Mouse (Mus musculus): ENCODE results near the gene Tenm2. TPM values are rescaled to one million over a fixed set of nuclear protein-coding genes. Genes with fewer than 3 reads are reported as not detected.
A peak's percentile ranks its signal among the peaks of the same experiment; 100 is the strongest.

Gene Tenm2
- polyA plus RNA-seq, 1 experiment from 2014 or later = 3.4 TPM

DNA sequence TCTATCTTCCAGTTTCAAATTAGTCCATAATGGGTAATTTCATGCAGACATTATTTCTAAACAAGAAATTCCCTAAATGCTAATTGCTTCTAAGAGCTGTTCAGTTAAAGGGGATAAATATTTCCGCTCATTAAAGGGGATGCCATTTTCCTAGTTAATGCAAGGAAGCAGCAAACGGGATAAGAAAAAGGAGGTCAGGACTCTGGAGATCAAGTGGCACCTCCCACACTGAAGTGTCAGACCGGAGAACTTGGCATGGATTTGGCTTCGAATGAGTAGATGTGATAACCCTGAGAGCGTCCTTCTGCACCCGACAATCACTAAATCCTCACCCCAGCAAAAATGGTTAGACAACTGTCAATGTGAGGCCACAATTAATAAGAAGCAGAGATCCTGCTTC, 781.7 kb downstream of the Tenm2 start:
- WGBS = 81% methylated on average over 6 of the region's 6 CpGs
- Histone ChIP-seq H3K27ac (replicated peaks; ENCODE audit: low read depth, low read length) (no peak overlapping the region), H3K4me1 (ENCODE audit: control insufficient read depth, insufficient read depth, low read length) (no peaks in the 10 kb centered on the region), H3K27me3 (replicated peaks; ENCODE audit: control insufficient read depth, insufficient read depth, low read length) (no peaks in the 10 kb centered on the region), H3K9me3 (ENCODE audit: control insufficient read depth, low read length) (no peaks in the 10 kb centered on the region), H3K9ac (ENCODE audit: low read depth, low read length) (no peak overlapping the region), H3K36me3 (ENCODE audit: control insufficient read depth, insufficient read depth, low read length) (no peaks in the 10 kb centered on the region), H3K4me3 (ENCODE audit: low read depth, low read length) (no peak overlapping the region), H3K4me2 (ENCODE audit: low read depth, low read length) (no peak overlapping the region)
- ATAC-seq (ENCODE audit: low read depth) (no peak), DNase-seq (ENCODE audit: low spot score) (no peak)

- no peak for ATAC-seq (ENCODE audit: low read depth)
- WGBS = 62% methylated on average over 9 of the region's 9 CpGs
- Histone ChIP-seq H3K9me3 (ENCODE audit: control insufficient read depth, low read length) (no peaks in the 10 kb centered on the region), H3K4me1 (ENCODE audit: control insufficient read depth, insufficient read depth, low read length) (no peaks in the 10 kb centered on the region), H3K36me3 (ENCODE audit: control insufficient read depth, insufficient read depth, low read length) (no peaks in the 10 kb centered on the region), H3K27me3 (replicated peaks; ENCODE audit: control insufficient read depth, insufficient read depth, low read length) (no peaks in the 10 kb centered on the region), H3K4me3 (ENCODE audit: low read depth, low read length) (no peak overlapping the region), H3K27ac (replicated peaks; ENCODE audit: low read depth, low read length) (no peak overlapping the region), H3K4me2 (ENCODE audit: low read depth, low read length) (no peak overlapping the region), H3K9ac (ENCODE audit: low read depth, low read length) (no peak overlapping the region)
- DNase-seq (ENCODE audit: low spot score) = no peak
Measured at GRCm38 (mm10) chr11:36452436-36452835, 783.3 kb downstream of the Tenm2 start.

DNA sequence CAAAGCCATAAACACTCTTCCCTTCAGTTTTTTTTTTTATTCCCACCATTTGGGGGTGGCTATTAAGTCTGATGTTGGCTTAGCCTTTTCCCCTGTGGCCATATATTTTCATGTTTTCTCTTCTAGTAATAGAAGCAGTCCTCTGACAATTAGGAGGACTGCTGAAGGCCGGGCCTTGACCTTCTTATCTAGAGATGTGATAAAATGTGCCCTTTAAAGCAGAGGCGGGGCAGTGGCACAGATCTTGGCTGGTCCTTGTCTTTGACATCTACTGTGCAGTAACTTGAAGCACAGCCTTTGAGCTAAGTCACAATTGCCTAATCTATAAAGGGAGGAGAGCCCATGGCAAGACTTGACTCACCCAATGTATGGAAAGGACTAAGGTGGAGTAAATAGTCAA, 789.4 kb downstream of the Tenm2 start:
- Histone ChIP-seq H3K27me3 (replicated peaks; ENCODE audit: control insufficient read depth, insufficient read depth, low read length) (no peaks in the 10 kb centered on the region), H3K27ac (replicated peaks; ENCODE audit: low read depth, low read length) (no peak overlapping the region), H3K9ac (ENCODE audit: low read depth, low read length) (no peak overlapping the region), H3K9me3 (ENCODE audit: control insufficient read depth, low read length) (no peaks in the 10 kb centered on the region), H3K36me3 (ENCODE audit: control insufficient read depth, insufficient read depth, low read length) (no peaks in the 10 kb centered on the region), H3K4me2 (ENCODE audit: low read depth, low read length) (no peak overlapping the region), H3K4me3 (ENCODE audit: low read depth, low read length) (no peak overlapping the region), H3K4me1 (ENCODE audit: control insufficient read depth, insufficient read depth, low read length) (no peaks in the 10 kb centered on the region)
- 92% methylated on average over 2 of the region's 2 CpGs for WGBS
- ATAC-seq (ENCODE audit: low read depth) = no peak
- no peak for DNase-seq (ENCODE audit: low spot score)

- H3K9ac ChIP-seq (ENCODE audit: low read depth, low read length) = no peak overlapping the region
- H3K4me1 ChIP-seq (ENCODE audit: control insufficient read depth, insufficient read depth, low read length) = no peaks in the 10 kb centered on the region
- DNase-seq (ENCODE audit: low spot score) (no peak), ATAC-seq (ENCODE audit: low read depth) (no peak)
- H3K4me2 ChIP-seq (ENCODE audit: low read depth, low read length) = no peak overlapping the region
- no peaks in the 10 kb centered on the region for H3K9me3 ChIP-seq (ENCODE audit: control insufficient read depth, low read length)
- 89% methylated on average over 7 of the region's 7 CpGs for WGBS
- no peak overlapping the region for H3K4me3 ChIP-seq (ENCODE audit: low read depth, low read length)
- H3K27ac ChIP-seq (replicated peaks; ENCODE audit: low read depth, low read length) = no peak overlapping the region
- H3K27me3 ChIP-seq (replicated peaks; ENCODE audit: control insufficient read depth, insufficient read depth, low read length) = no peaks in the 10 kb centered on the region
- H3K36me3 ChIP-seq (ENCODE audit: control insufficient read depth, insufficient read depth, low read length) = no peaks in the 10 kb centered on the region
Measured at GRCm38 (mm10) chr11:36443821-36444220, 791.9 kb downstream of the Tenm2 start.

GRCm38 (mm10) chr11:36441801-36442200, 794.0 kb downstream of the Tenm2 start:
- Histone ChIP-seq H3K9ac (ENCODE audit: low read depth, low read length) (no peak overlapping the region), H3K4me1 (ENCODE audit: control insufficient read depth, insufficient read depth, low read length) (no peaks in the 10 kb centered on the region), H3K36me3 (ENCODE audit: control insufficient read depth, insufficient read depth, low read length) (no peaks in the 10 kb centered on the region), H3K9me3 (ENCODE audit: control insufficient read depth, low read length) (no peaks in the 10 kb centered on the region), H3K4me3 (ENCODE audit: low read depth, low read length) (no peak overlapping the region), H3K4me2 (ENCODE audit: low read depth, low read length) (no peak overlapping the region), H3K27me3 (replicated peaks; ENCODE audit: control insufficient read depth, insufficient read depth, low read length) (no peaks in the 10 kb centered on the region), H3K27ac (replicated peaks; ENCODE audit: low read depth, low read length) (no peak overlapping the region)
- no peak for ATAC-seq (ENCODE audit: low read depth)
- DNase-seq (ENCODE audit: low spot score) = no peak
- WGBS = 29% methylated on average over 6 of the region's 6 CpGs

GRCm38 (mm10) chr11:36436251-36436650, 799.5 kb downstream of the Tenm2 start:
- no peaks in the 10 kb centered on the region for H3K36me3 ChIP-seq (ENCODE audit: control insufficient read depth, insufficient read depth, low read length)
- H3K27me3 ChIP-seq (replicated peaks; ENCODE audit: control insufficient read depth, insufficient read depth, low read length) = no peaks in the 10 kb centered on the region
- ATAC-seq (ENCODE audit: low read depth) (no peak), DNase-seq (ENCODE audit: low spot score) (peak; percentile 78)
- H3K4me1 ChIP-seq (ENCODE audit: control insufficient read depth, insufficient read depth, low read length) = peaks cover 5% of the 10 kb centered on the region; the same call in 1 of the 2 replicates
- no peak overlapping the region for H3K4me2 ChIP-seq (ENCODE audit: low read depth, low read length)
- H3K9ac ChIP-seq (ENCODE audit: low read depth, low read length) = no peak overlapping the region
- WGBS = 44% methylated on average over 8 of the region's 8 CpGs
- H3K27ac ChIP-seq (replicated peaks; ENCODE audit: low read depth, low read length) = no peak overlapping the region; the same call in 1 of the 2 replicates
- H3K9me3 ChIP-seq (ENCODE audit: control insufficient read depth, low read length) = no peaks in the 10 kb centered on the region
- H3K4me3 ChIP-seq (ENCODE audit: low read depth, low read length) = no peak overlapping the region

DNA sequence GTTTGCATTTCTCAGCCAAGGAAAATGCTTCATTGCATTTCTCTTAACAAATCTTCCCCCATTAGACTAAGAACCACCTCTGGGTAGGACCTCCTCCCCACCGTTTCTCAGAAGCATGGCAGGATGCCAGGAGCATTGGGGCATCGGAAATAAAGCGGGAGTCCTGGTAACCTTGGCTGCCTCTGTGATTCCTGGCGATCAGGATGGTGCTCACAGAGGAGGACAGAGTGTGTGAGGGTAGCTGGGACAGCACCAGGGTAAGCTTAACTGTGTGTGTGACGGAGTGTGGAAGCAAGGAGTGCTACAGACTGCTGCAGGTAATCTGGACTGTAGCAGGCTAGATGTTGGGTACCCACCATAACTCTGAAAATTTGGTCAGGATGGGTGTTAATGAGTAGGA, 806.8 kb downstream of the Tenm2 start:
- Histone ChIP-seq H3K9ac (ENCODE audit: low read depth, low read length) (no peak overlapping the region), H3K4me1 (ENCODE audit: control insufficient read depth, insufficient read depth, low read length) (peaks cover 5% of the 10 kb centered on the region; the same call in 1 of the 2 replicates), H3K9me3 (ENCODE audit: control insufficient read depth, low read length) (no peaks in the 10 kb centered on the region), H3K27ac (replicated peaks; ENCODE audit: low read depth, low read length) (no peak overlapping the region), H3K4me2 (ENCODE audit: low read depth, low read length) (no peak overlapping the region), H3K27me3 (replicated peaks; ENCODE audit: control insufficient read depth, insufficient read depth, low read length) (no peaks in the 10 kb centered on the region), H3K36me3 (ENCODE audit: control insufficient read depth, insufficient read depth, low read length) (no peaks in the 10 kb centered on the region), H3K4me3 (ENCODE audit: low read depth, low read length) (no peak overlapping the region)
- no peak for ATAC-seq (ENCODE audit: low read depth)
- DNase-seq (ENCODE audit: low spot score) = no peak
- WGBS = 48% methylated on average over 5 of the region's 5 CpGs

GRCm38 (mm10) chr11:36424959-36425358, 810.8 kb downstream of the Tenm2 start:
- Histone ChIP-seq H3K9me3 (ENCODE audit: control insufficient read depth, low read length) (no peaks in the 10 kb centered on the region), H3K4me3 (ENCODE audit: low read depth, low read length) (no peak overlapping the region), H3K4me2 (ENCODE audit: low read depth, low read length) (no peak overlapping the region), H3K36me3 (ENCODE audit: control insufficient read depth, insufficient read depth, low read length) (no peaks in the 10 kb centered on the region), H3K4me1 (ENCODE audit: control insufficient read depth, insufficient read depth, low read length) (no peaks in the 10 kb centered on the region), H3K27me3 (replicated peaks; ENCODE audit: control insufficient read depth, insufficient read depth, low read length) (no peaks in the 10 kb centered on the region), H3K27ac (replicated peaks; ENCODE audit: low read depth, low read length) (no peak overlapping the region), H3K9ac (ENCODE audit: low read depth, low read length) (no peak overlapping the region)
- 75% methylated on average over 3 of the region's 3 CpGs for WGBS
- ATAC-seq (ENCODE audit: low read depth) (no peak), DNase-seq (ENCODE audit: low spot score) (no peak)

DNA sequence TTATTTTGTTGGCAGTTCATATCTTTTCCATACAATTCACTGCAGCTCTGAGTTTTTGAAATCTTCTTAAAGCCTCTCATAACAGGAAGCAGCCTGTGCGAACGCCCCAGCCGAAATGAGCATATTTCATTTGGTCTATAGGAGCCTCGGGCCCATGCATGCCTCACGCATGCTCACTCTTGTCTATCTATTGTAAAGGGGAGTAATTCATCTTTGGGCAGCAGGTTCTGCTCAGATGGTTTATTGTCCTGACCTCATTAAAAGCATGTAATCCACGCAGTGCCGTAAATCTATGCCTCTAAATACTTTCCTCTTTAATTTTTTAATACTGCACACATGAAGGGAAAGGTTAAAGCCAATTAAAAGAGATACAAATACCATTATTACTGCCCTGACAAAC, 815.7 kb downstream of the Tenm2 start:
- no peak overlapping the region for H3K4me2 ChIP-seq (ENCODE audit: low read depth, low read length)
- no peaks in the 10 kb centered on the region for H3K27me3 ChIP-seq (replicated peaks; ENCODE audit: control insufficient read depth, insufficient read depth, low read length)
- H3K9me3 ChIP-seq (ENCODE audit: control insufficient read depth, low read length) = no peaks in the 10 kb centered on the region
- 79% methylated on average over 7 of the region's 7 CpGs for WGBS
- no peaks in the 10 kb centered on the region for H3K36me3 ChIP-seq (ENCODE audit: control insufficient read depth, insufficient read depth, low read length)
- no peak overlapping the region for H3K4me3 ChIP-seq (ENCODE audit: low read depth, low read length)
- H3K4me1 ChIP-seq (ENCODE audit: control insufficient read depth, insufficient read depth, low read length) = no peaks in the 10 kb centered on the region
- H3K9ac ChIP-seq (ENCODE audit: low read depth, low read length) = no peak overlapping the region
- DNase-seq (ENCODE audit: low spot score) = no peak
- no peak overlapping the region for H3K27ac ChIP-seq (replicated peaks; ENCODE audit: low read depth, low read length)
- no peak for ATAC-seq (ENCODE audit: low read depth)

Measured in embryonic facial prominence, embryonic 14.5 days (tissue).